Mouse (Mus musculus): ENCODE measurements around the gene Abcf2. TPM values are rescaled to one million over a fixed set of nuclear protein-coding genes. Genes with fewer than 3 reads are reported as not detected.

Abcf2 gene
- polyA plus RNA-seq, 1 experiment from 2014 or later, result 55.7 TPM

DNA sequence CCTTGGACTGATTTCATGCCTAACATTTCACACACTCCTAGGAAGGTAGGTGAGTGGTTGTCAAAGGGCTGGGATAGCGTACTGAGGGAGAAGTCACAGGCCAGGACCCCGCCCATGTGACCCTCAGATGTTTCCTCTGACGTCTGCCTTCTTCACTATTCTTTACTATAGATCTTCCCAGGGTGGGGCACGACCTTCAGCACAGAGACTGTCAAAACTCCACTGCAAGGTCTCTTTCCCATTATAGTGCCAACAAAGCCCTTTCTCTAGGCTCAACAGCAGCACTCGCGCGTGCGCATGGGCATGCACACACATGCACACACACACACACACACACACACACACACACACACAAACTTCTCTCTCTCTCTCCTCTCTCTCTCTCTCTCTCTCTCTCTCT lies 53.5 kb downstream of the Abcf2 start:
- no peak overlapping the region for H3K4me2 ChIP-seq
- H3K27ac ChIP-seq, result no peak overlapping the region
- H3K4me1 ChIP-seq (replicated peaks), result peaks cover 14% of the 10 kb centered on the region
- no peak for ATAC-seq (replicated peaks; ENCODE audit: insufficient number of reproducible peaks, insufficient read depth, low FRiP score, low read depth)
- H3K9me3 ChIP-seq (replicated peaks), result no peaks in the 10 kb centered on the region
- no peak overlapping the region for H3K9ac ChIP-seq
- H3K36me3 ChIP-seq, result no peaks in the 10 kb centered on the region
- 57% methylated on average over 8 of the region's 8 CpGs for WGBS
- H3K27me3 ChIP-seq, result peaks cover 88% of the 10 kb centered on the region
- no peak overlapping the region for H3K4me3 ChIP-seq

DNA sequence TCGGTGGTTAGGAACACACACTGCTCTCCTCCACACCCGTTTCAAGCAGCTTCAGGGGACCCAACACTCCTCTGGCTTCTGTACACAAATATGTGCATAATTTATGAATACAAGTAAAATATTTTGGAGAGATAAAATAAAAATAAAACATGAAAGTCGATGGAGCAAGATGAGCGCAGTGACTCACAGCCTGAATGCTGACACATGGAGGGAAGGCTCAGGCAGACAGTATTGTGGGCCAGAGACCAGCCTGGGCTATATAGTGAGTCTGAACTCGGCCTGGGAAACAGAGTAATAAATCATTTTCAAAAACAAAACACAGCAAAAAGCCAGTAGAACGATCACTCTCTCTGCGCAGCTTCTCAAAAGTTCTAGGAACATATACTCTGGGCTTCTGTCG lies 55.9 kb downstream of the Abcf2 start:
- WGBS, result 57% methylated on average over 8 of the region's 8 CpGs

More for the DNA sequence above, 55.9 kb downstream of the Abcf2 start:
- Histone ChIP-seq H3K36me3 (no peaks in the 10 kb centered on the region), H3K4me3 (no peak overlapping the region), H3K27me3 (peaks cover 87% of the 10 kb centered on the region), H3K27ac (no peak overlapping the region), H3K9ac (no peak overlapping the region), H3K4me1 (replicated peaks) (peaks cover 5% of the 10 kb centered on the region), H3K4me2 (no peak overlapping the region), H3K9me3 (replicated peaks) (no peaks in the 10 kb centered on the region)
- ATAC-seq (replicated peaks; ENCODE audit: insufficient number of reproducible peaks, insufficient read depth, low FRiP score, low read depth), result no peak

MicroRNAs encoded within 50 kb of the gene (microRNA counts, 519-probe panel; counts per million panel counts)
- microRNA mmu-miR-671-3p (1,992 counts per million, percentile 21 among the panel's probes with 10 or more counts), microRNA mmu-miR-671-5p (not detected)

Small RNA genes within 50 kb of the gene (microRNA-seq; reads per million reads assigned to microRNA genes)
- gene Mir671, result 355 reads per million, percentile 69 among the genes with 10 or more reads in this experiment

Other genes with a start within 250 kb of the Abcf2 start
- 21.0 and 27.2 TPM in 2 replicates for gene Kcnh2, start 225.9 kb downstream of the Abcf2 start, polyA plus RNA-seq (2015; fragmentation: Nextera tagmentation; extraction: Ambion mirVana)
- gene Nos3, start 212.7 kb downstream of the Abcf2 start, polyA plus RNA-seq (2015; fragmentation: Nextera tagmentation; extraction: Ambion mirVana), result 27.9 and 30.6 TPM in 2 replicates
- 0.81 and 1.6 TPM in 2 replicates for gene Atg9b, start 185.3 kb downstream of the Abcf2 start, polyA plus RNA-seq (2015; fragmentation: Nextera tagmentation; extraction: Ambion mirVana)
- gene Abcb8, start 183.8 kb downstream of the Abcf2 start, polyA plus RNA-seq (2015; fragmentation: Nextera tagmentation; extraction: Ambion mirVana), result 54.4 and 70.1 TPM in 2 replicates
- not detected in 2 replicates for gene Asic3, start 164.1 kb downstream of the Abcf2 start, polyA plus RNA-seq (2015; fragmentation: Nextera tagmentation; extraction: Ambion mirVana)
- 27.5 and 32.5 TPM in 2 replicates for gene Cdk5, start 153.9 kb downstream of the Abcf2 start, polyA plus RNA-seq (2015; fragmentation: Nextera tagmentation; extraction: Ambion mirVana)
- gene Slc4a2, start 153.6 kb downstream of the Abcf2 start, polyA plus RNA-seq (2015; fragmentation: Nextera tagmentation; extraction: Ambion mirVana), result 25.6 and 30.6 TPM in 2 replicates
- gene Fastk, start 132.2 kb downstream of the Abcf2 start, polyA plus RNA-seq (2015; fragmentation: Nextera tagmentation; extraction: Ambion mirVana), result 173 and 188 TPM in 2 replicates
- 17.0 and 20.0 TPM in 2 replicates for gene Tmub1, start 129.6 kb downstream of the Abcf2 start, polyA plus RNA-seq (2015; fragmentation: Nextera tagmentation; extraction: Ambion mirVana)
- 27.9 and 35.7 TPM in 2 replicates for gene Agap3, start 125.3 kb downstream of the Abcf2 start, polyA plus RNA-seq (2015; fragmentation: Nextera tagmentation; extraction: Ambion mirVana)
- not detected in 2 replicates for gene Gbx1, start 50.3 kb downstream of the Abcf2 start, polyA plus RNA-seq (2015; fragmentation: Nextera tagmentation; extraction: Ambion mirVana)
- gene Asb10, start 36.5 kb downstream of the Abcf2 start, polyA plus RNA-seq (2015; fragmentation: Nextera tagmentation; extraction: Ambion mirVana), result 7.0 and 7.4 TPM in 2 replicates
- gene 4931409K22Rik, start 20.7 kb downstream of the Abcf2 start, polyA plus RNA-seq (2015; fragmentation: Nextera tagmentation; extraction: Ambion mirVana), result 0.09 TPM in 1 of 2 replicates, not detected in the other
- gene Chpf2, start 9.3 kb upstream of the Abcf2 start, polyA plus RNA-seq (2015; fragmentation: Nextera tagmentation; extraction: Ambion mirVana), result 13.1 and 18.5 TPM in 2 replicates
- 50.9 and 57.2 TPM in 2 replicates for gene Smarcd3, start 46.9 kb upstream of the Abcf2 start, polyA plus RNA-seq (2015; fragmentation: Nextera tagmentation; extraction: Ambion mirVana)
- gene Nub1, start 108.1 kb upstream of the Abcf2 start, polyA plus RNA-seq (2015; fragmentation: Nextera tagmentation; extraction: Ambion mirVana), result 21.6 and 28.2 TPM in 2 replicates
- gene Wdr86, start 153.3 kb upstream of the Abcf2 start, polyA plus RNA-seq (2015; fragmentation: Nextera tagmentation; extraction: Ambion mirVana), result 4.6 and 8.1 TPM in 2 replicates
- 2.5 TPM in 1 of 2 replicates, not detected in the other for gene Crygn, start 180.5 kb upstream of the Abcf2 start, polyA plus RNA-seq (2015; fragmentation: Nextera tagmentation; extraction: Ambion mirVana)